Mouse (Mus musculus): Measurements from ENCODE around the gene Tmem273.

DNA sequence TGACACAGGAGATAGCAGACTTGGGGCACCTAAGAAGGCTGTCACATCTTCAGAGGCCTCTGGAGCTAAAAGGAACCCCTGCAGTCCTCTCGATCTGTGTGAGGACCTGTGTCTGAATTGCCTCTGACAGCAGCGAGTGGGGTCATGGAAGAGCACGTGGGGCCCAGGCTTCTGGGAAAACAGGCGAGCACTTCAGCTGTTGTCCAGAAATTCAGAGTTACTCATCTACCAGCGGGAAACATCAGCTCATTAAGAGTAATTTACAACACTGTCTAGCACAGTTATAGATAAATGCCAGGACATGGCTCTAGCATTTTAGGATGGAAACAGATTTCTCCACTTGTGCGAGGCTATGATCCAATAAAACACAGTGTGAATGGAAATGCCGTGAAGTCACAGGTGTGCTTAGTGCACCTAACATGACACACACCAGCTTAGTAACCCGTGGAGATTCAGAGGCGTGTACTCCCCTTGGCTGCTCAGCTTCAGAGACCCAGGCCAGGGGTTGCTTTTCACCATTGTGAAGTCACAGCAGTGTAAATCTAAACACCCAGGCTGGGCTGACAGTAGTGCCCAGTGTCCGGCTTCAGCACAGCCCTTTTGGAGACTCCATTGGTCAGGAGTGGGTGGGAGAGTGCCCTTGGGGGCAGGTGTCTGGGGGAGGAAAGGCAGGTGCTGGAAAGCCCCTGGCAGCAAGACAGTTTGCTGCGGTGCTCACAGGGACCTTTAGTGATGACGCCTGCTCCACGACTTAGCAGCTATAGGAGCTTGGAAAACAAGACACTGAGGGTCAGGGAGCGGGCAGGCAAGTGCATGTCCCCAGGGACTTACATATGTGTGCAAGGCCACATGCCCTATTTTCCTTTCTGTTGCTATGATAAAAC, 38.7 kb downstream of the Tmem273 start:
- TF ChIP-seq CTCF (conservative IDR thresholded peaks at IDR 0.05; ENCODE audit: insufficient read depth, insufficient read length, low read depth, low read length) (no peak), POLR2A (IDR thresholded peaks at IDR 0.05; ENCODE audit: low read depth, low read length) (no peak)

Data from kidney, adult 2 months (tissue).